Mouse (Mus musculus): ENCODE measurements around the gene Armc12.

Armc12 gene

GRCm38 (mm10) chr17:28588591-28588990 is 58.0 kb downstream of the Armc12 start:
- no peak for DNase-seq (ENCODE audit: extremely low spot score)
